Mouse (Mus musculus) spleen, adult 2 months (tissue): ENCODE results near the gene Nceh1. TPM values are rescaled to one million over a fixed set of nuclear protein-coding genes. Genes with fewer than 3 reads are reported as not detected.

Experiments
- DNase-seq, 2 experiments: peaks; one replicate each; pipeline versions ENCODE4 v3.0.0 to v3.0.0-alpha.2; 2012 to 2021; ENCODE audit warnings: low spot score in 2 of 2, low read depth in 1 of 2
- H3K27ac ChIP-seq: fragments of 200-500 bp; 2 replicates; pipeline ENCODE4 v1.5.1; 2012; ENCODE audit warnings: low read length, inconsistent platforms; ENCODE audit not compliant: insufficient read depth
- H3K27me3 ChIP-seq: fragments of 200-500 bp; 2 replicates; pipeline ENCODE4 v1.6.1; 2012; ENCODE audit warnings: mild to moderate bottlenecking, moderate library complexity, low read length, inconsistent platforms; ENCODE audit not compliant: control insufficient read depth, insufficient read depth
- H3K36me3 ChIP-seq: fragments of 200-500 bp; 2 replicates; pipeline ENCODE4 v1.6.1; 2012; ENCODE audit warnings: mild to moderate bottlenecking, low read length, inconsistent platforms; ENCODE audit not compliant: control insufficient read depth, insufficient read depth
- H3K4me1 ChIP-seq: fragments of 200-500 bp; 2 replicates; pipeline ENCODE4 v1.6.1; 2011; ENCODE audit warnings: inconsistent platforms; ENCODE audit not compliant: control insufficient read depth, insufficient read depth, insufficient read length
- H3K4me3 ChIP-seq: fragments of 200-500 bp; 2 replicates; pipeline ENCODE4 v1.5.1; 2011; ENCODE audit warnings: mild to moderate bottlenecking, inconsistent platforms; ENCODE audit not compliant: insufficient read depth, insufficient read length; ENCODE audit errors: extremely low read depth
- CTCF ChIP-seq: fragments of 200-500 bp; IDR thresholded peaks from 2 replicates; pipeline ENCODE4 v1.5.1; 2011; ENCODE audit warnings: mild to moderate bottlenecking, inconsistent platforms; ENCODE audit not compliant: insufficient read depth, insufficient read length, insufficient replicate concordance; ENCODE audit errors: extremely low read depth
- POLR2A ChIP-seq: fragments of 200-500 bp; IDR thresholded peaks from 2 replicates; pipeline ENCODE4 v1.6.1; 2011; ENCODE audit warnings: low read depth, low read length, inconsistent platforms
- WGBS: fragments of 180-500 bp; shearing (Covaris S2); methylation state at CpG from one replicate; pipeline ENCODE4 v1.1.7; 2018; 5-methylcytosine and 5-hydroxymethylcytosine counted together
- polyA plus RNA-seq: library from polyadenylated mRNA; depleted of rRNA; stranded (reverse); fragments of >200 nt; gene quantifications from 2 replicates; pipeline ENCODE4 v1.2.3, GENCODE M21; 2012

Gene Nceh1
- polyA plus RNA-seq, 1 experiment, result 23.0 TPM

- TF ChIP-seq CTCF (no peak), POLR2A (no peak)
- no peak for DNase-seq
- no peaks in the 10 kb centered on the region for H3K4me1 ChIP-seq
- WGBS, result 89% methylated on average over 3 of the region's 3 CpGs
- no peaks in the 10 kb centered on the region for H3K27me3 ChIP-seq
- no peak overlapping the region for H3K27ac ChIP-seq
- H3K36me3 ChIP-seq, result peaks cover 1% of the 10 kb centered on the region; the same call in 1 of the 2 replicates
- H3K4me3 ChIP-seq, result no peak overlapping the region
Measured at GRCm38 (mm10) chr3:27227629-27228453, 45.1 kb downstream of the Nceh1 start.

GRCm38 (mm10) chr3:27228530-27229309 lies 46.0 kb downstream of the Nceh1 start:
- H3K4me3 ChIP-seq, result no peak overlapping the region
- H3K4me1 ChIP-seq, result no peaks in the 10 kb centered on the region
- DNase-seq, result no peak
- H3K27ac ChIP-seq, result no peak overlapping the region
- no peaks in the 10 kb centered on the region for H3K36me3 ChIP-seq
- WGBS, result 88% methylated on average over 11 of the region's 11 CpGs
- H3K27me3 ChIP-seq, result no peaks in the 10 kb centered on the region
- TF ChIP-seq POLR2A (no peak), CTCF (peak; percentile 29; the same call in 1 of the 2 replicates)

- Histone ChIP-seq H3K27ac (no peak overlapping the region), H3K4me3 (no peak overlapping the region), H3K27me3 (no peaks in the 10 kb centered on the region), H3K4me1 (no peaks in the 10 kb centered on the region), H3K36me3 (no peaks in the 10 kb centered on the region)
- DNase-seq, result no peak
- TF ChIP-seq CTCF (no peak), POLR2A (no peak)
- WGBS, result 86% methylated on average over 4 of the region's 4 CpGs
Measured at GRCm38 (mm10) chr3:27233361-27233760, 50.6 kb downstream of the Nceh1 start.

- no peak overlapping the region for H3K27ac ChIP-seq
- no peak for TF ChIP-seq POLR2A
- no peak for TF ChIP-seq CTCF
- no peaks in the 10 kb centered on the region for H3K27me3 ChIP-seq
- DNase-seq, result no peak
- H3K36me3 ChIP-seq, result no peaks in the 10 kb centered on the region
- H3K4me1 ChIP-seq, result no peaks in the 10 kb centered on the region
- 82% methylated on average over 6 of the region's 6 CpGs for WGBS
- H3K4me3 ChIP-seq, result no peak overlapping the region
Measured at GRCm38 (mm10) chr3:27233841-27234240, 51.1 kb downstream of the Nceh1 start.

- no peak overlapping the region for H3K27ac ChIP-seq
- no peaks in the 10 kb centered on the region for H3K4me1 ChIP-seq
- H3K4me3 ChIP-seq, result no peak overlapping the region
- 67% methylated on average over 1 of the region's 1 CpGs for WGBS
- H3K27me3 ChIP-seq, result no peaks in the 10 kb centered on the region
- no peak for DNase-seq
- TF ChIP-seq POLR2A, result no peak
- TF ChIP-seq CTCF, result no peak
- peaks cover 2% of the 10 kb centered on the region; the same call in 1 of the 2 replicates for H3K36me3 ChIP-seq
Measured at GRCm38 (mm10) chr3:27234976-27235375, 52.2 kb downstream of the Nceh1 start.

GRCm38 (mm10) chr3:27237226-27237625 lies 54.5 kb downstream of the Nceh1 start:
- DNase-seq, result peak; percentile 24 to 27

More at GRCm38 (mm10) chr3:27237226-27237625, 54.5 kb downstream of the Nceh1 start:
- H3K27ac ChIP-seq, result no peak overlapping the region
- no peaks in the 10 kb centered on the region for H3K4me1 ChIP-seq
- no peak overlapping the region for H3K4me3 ChIP-seq
- 21% methylated on average over 2 of the region's 2 CpGs for WGBS
- TF ChIP-seq CTCF, result no peak
- TF ChIP-seq POLR2A, result no peak
- H3K36me3 ChIP-seq, result peaks cover 10% of the 10 kb centered on the region
- no peaks in the 10 kb centered on the region for H3K27me3 ChIP-seq
